Mouse (Mus musculus): ENCODE data around the gene Slc30a9.

Slc30a9 gene

GRCm38 (mm10) chr5:67306698-67307521 lies at the start of gene Slc30a9:
Gene Slc30a9 (plus strand): TSS chr5:67306955.
- DNase-seq (ENCODE audit: low spot score) = peak; percentile 81

GRCm38 (mm10) chr5:67258473-67258872 lies 48.3 kb upstream of the Slc30a9 start:
- no peak for DNase-seq (ENCODE audit: low spot score)

- no peak for DNase-seq (ENCODE audit: low spot score)
Measured at GRCm38 (mm10) chr5:67260159-67260530, 46.6 kb upstream of the Slc30a9 start.

- DNase-seq (ENCODE audit: low spot score) = peak; percentile 91
Measured at GRCm38 (mm10) chr5:67260531-67261371, 46.0 kb upstream of the Slc30a9 start, which contains the start of gene Tmem33. Gene Tmem33 (plus strand): TSS chr5:67260565.

DNA sequence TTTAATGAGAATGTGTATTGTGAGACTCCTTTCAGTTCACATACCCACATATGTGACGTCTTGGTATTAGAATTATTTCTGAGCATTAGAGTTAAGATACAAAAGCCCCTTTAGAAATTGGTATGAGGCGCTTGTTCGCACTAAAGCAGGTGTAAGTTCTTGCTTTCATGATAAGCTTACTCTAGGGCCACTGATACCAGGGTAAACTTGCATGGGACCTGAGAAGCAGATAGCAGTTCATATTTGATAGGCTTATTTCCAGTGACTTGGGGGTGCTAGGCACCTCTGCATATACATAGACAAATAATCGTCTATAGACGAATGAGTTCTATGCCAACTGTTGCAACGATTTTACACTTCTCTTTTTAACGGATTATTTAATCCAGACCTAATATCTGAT lies 43.8 kb upstream of the Slc30a9 start:
- no peak for DNase-seq (ENCODE audit: low spot score)

- no peak for DNase-seq (ENCODE audit: low spot score)
Measured at GRCm38 (mm10) chr5:67266106-67266505, 40.6 kb upstream of the Slc30a9 start.

DNA sequence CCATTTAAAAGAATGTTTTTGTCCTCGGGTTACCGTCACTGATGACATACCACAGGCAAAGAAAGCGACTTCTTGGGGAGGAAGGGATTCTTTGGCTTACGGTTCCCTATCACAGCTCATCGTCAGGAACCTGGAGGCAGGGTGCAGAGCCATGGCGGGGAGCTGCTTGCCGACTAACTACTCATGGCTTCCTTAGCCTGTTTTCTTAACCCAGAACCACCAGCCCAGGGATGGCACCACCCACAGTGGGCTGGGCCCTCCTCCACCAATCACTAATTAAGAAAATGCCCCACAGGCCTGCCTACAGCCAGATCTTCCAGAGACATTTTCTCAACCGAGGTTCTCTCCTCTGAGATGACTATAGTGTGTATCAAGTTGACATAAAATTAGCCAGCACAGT lies 37.4 kb upstream of the Slc30a9 start:
- DNase-seq (ENCODE audit: low spot score) = no peak

GRCm38 (mm10) chr5:67279407-67279806 lies 27.3 kb upstream of the Slc30a9 start:
- peak; percentile 28 for DNase-seq (ENCODE audit: low spot score)

- DNase-seq (ENCODE audit: low spot score) = no peak
Measured at GRCm38 (mm10) chr5:67279840-67280239, 26.9 kb upstream of the Slc30a9 start.

- no peak for DNase-seq (ENCODE audit: low spot score)
Measured at GRCm38 (mm10) chr5:67280400-67280799, 26.4 kb upstream of the Slc30a9 start.

- DNase-seq (ENCODE audit: low spot score) = no peak
Measured at GRCm38 (mm10) chr5:67295029-67295428, 11.7 kb upstream of the Slc30a9 start.

DNA sequence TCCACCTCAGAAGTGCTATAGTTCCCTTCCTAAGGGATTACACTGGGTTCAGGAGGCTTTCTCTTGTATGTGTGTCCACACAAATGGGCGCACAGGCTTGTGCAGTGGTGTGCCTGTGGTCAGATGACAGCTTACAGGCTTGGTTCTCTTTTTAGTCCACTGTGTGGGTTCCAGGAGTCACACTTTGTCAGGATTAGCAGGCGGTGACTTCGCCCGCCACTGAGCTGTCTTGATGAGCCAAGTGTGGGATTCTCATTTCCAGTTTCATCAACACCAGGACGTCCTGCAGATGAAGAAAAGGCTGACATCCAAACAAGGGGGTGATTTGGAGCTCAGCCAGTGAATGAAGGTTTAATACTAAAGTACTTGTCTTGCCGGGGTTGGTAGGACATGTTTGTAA lies 11.1 kb upstream of the Slc30a9 start:
- DNase-seq (ENCODE audit: low spot score) = no peak

GRCm38 (mm10) chr5:67296171-67296570 lies 10.6 kb upstream of the Slc30a9 start:
- no peak for DNase-seq (ENCODE audit: low spot score)

- no peak for DNase-seq (ENCODE audit: low spot score)
Measured at GRCm38 (mm10) chr5:67297026-67297813, 9.5 kb upstream of the Slc30a9 start.

DNA sequence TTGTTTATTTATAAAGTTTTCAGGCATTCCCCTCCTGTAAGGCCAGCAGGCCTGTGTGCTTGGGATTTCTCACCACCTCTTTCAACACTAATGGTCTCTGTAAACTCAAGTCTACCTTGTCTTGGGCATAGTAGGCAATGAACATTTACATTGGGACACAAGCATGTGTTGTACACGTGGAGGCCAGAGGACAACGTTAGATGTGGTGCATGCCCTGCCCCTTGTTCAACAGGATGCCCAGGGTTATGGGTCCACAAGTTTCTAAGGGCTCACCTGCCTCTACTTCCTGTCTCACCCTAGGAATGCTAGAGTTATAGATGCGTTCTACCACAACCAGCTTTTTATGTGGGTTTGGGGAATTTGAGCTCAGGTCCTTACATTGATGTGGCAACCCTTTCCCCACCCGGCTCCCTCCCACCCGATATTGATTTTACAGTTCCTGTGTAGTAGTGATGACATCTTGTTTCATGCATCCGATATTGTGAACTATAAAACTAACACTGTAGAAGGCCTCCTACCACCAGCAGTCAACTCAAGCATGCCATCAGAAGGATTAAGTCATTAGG lies 6.8 kb upstream of the Slc30a9 start:
- no peak for DNase-seq (ENCODE audit: low spot score)

DNA sequence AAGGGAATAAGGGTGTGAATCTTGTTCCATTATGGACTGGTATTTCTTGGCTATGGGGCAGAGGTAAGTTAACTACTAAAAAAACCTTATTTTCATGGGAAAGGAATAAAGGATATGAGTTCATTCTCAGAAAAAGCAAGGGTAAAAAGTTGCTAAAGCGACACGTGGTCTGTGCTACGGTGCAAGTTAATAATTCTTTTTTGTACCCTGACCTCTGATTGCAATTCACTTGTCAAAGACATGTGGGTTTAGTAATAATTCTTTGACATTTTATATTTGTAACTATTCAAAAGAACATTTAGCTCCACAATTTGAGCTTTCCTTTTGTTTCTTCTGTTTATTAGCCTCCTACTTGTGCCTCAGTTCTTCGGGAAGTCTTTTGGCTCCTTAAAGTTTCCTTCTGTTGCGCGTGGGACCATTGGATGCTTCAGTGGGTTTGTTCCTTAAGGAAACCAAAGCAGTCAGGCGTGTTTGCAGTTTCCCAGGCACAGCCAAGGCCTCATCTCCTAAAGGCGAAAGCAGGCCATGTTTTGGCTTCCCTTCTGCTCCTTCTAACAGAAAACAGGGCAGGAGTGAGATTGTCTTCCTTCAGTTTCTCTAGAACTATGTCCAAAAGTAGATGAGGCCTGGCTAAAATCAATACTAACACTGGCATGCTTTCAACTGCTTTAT lies 5.7 kb upstream of the Slc30a9 start:
- no peak for DNase-seq (ENCODE audit: low spot score)

DNA sequence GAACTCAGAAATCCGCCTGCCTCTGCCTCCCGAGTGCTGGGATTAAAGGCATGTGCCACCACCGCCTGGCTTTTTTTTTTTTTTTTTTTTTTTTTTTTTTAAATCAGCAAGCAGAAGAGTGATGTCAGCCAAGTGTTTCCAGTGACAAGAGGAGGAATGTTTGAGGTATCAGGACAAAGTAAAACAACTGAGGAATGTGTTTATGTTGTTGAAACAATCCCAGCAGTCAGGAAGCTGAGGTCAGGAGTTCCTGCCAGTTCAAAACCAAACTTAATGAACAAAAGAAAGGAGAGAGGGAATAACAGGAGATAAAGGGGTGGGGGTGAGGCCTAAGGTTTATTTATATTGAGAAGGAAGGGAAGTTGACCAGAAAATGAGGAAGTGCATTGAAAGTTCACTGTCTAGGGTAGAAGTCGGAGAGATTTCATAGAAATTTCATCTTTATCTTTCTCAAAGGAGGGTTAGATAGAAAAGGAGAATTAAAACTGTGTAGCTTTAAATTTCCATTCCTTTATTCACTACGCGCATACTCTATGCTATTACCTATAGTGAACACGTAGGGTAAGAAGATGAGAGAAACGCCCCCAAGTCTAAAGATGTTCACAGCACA lies 4.9 kb upstream of the Slc30a9 start:
- no peak for DNase-seq (ENCODE audit: low spot score)

- DNase-seq (ENCODE audit: low spot score) = no peak
Measured at GRCm38 (mm10) chr5:67303816-67304215, 2.9 kb upstream of the Slc30a9 start.

- no peak for DNase-seq (ENCODE audit: low spot score)
Measured at GRCm38 (mm10) chr5:67307659-67308222, 986 bp downstream of the Slc30a9 start.

GRCm38 (mm10) chr5:67311811-67312521 lies 5.2 kb downstream of the Slc30a9 start:
- DNase-seq (ENCODE audit: low spot score) = peak; percentile 33
